Mouse (Mus musculus) liver, adult 2 months (tissue): ENCODE measurements around the gene Ero1lb. TPM values are rescaled to one million over a fixed set of nuclear protein-coding genes. Genes with fewer than 3 reads are reported as not detected.
A peak's percentile ranks its signal among the peaks of the same experiment; 100 is the strongest.
"Not testable (repeated sequence)": the region's sequence is repeated elsewhere in the genome, so short reads cannot be mapped to it uniquely, and the experiment has no call there.

Experiments
- DNase-seq: peaks from one replicate; pipeline ENCODE4 v3.0.0-alpha.2; 2011; ENCODE audit warnings: low read depth, low spot score; ENCODE audit errors: extremely low read depth
- H3K27ac ChIP-seq: fragments of 200-500 bp; replicated peaks from 2 replicates; pipeline ENCODE4 v1.5.1; 2012; ENCODE audit warnings: low read depth, mild to moderate bottlenecking, control low read depth, inconsistent platforms, low read length; ENCODE audit not compliant: insufficient read depth
- H3K27me3 ChIP-seq: fragments of 200-500 bp; 2 replicates; pipeline ENCODE4 v1.6.1; 2012; ENCODE audit warnings: mild to moderate bottlenecking, moderate library complexity, low read length, inconsistent platforms; ENCODE audit not compliant: control insufficient read depth, insufficient read depth
- H3K36me3 ChIP-seq: fragments of 200-500 bp; 2 replicates; pipeline ENCODE4 v1.6.1; 2012; ENCODE audit warnings: low read length, inconsistent platforms; ENCODE audit not compliant: control insufficient read depth, insufficient read depth
- H3K4me1 ChIP-seq: fragments of 200-500 bp; 2 replicates; pipeline ENCODE4 v1.6.1; 2011; ENCODE audit warnings: low read length; ENCODE audit not compliant: control insufficient read depth, insufficient read depth
- H3K4me3 ChIP-seq: fragments of 200-500 bp; 2 replicates; pipeline ENCODE4 v1.5.1; 2011; ENCODE audit warnings: low read depth, mild to moderate bottlenecking, control low read depth, low read length, moderate library complexity; ENCODE audit not compliant: insufficient read depth
- H3K79me2 ChIP-seq: fragments of 200-500 bp; 2 replicates; pipeline ENCODE4 v1.6.1; 2012; ENCODE audit warnings: inconsistent platforms, mild to moderate bottlenecking, low read length, moderate library complexity; ENCODE audit not compliant: control insufficient read depth, insufficient read depth
- H3K9ac ChIP-seq: fragments of 200-500 bp; 2 replicates; pipeline ENCODE4 v1.6.1; 2012; ENCODE audit warnings: low read depth, mild to moderate bottlenecking, control low read depth, inconsistent platforms, low read length
- CTCF ChIP-seq: fragments of 200-500 bp; IDR thresholded peaks from 2 replicates; pipeline ENCODE4 v1.5.1; 2011; ENCODE audit warnings: low read depth, low read length, control low read depth
- POLR2A ChIP-seq: fragments of 200-500 bp; IDR thresholded peaks from 2 replicates; pipeline ENCODE4 v1.6.1; 2011; ENCODE audit warnings: low read length, control low read depth; ENCODE audit not compliant: insufficient read depth; ENCODE audit errors: extremely low read depth
- WGBS: fragments of 180-500 bp; shearing (Covaris S2); methylation state at CpG from one replicate; pipeline ENCODE4 v1.1.7; 2018; 5-methylcytosine and 5-hydroxymethylcytosine counted together
- polyA plus RNA-seq: library from polyadenylated mRNA; depleted of rRNA; stranded (reverse); fragments of >200 nt; gene quantifications from 2 replicates; pipeline ENCODE4 v1.2.3, GENCODE M21; 2012
- total RNA-seq: library from RNA; depleted of rRNA; stranded (reverse); fragments of >200 nt; gene quantifications from 2 replicates; pipeline ENCODE4 v1.2.3, GENCODE M21; 2014

Ero1lb gene
- total and polyA plus RNA-seq, 2 experiments, result 13.2 to 36.0 TPM

GRCm38 (mm10) chr13:12567936-12568335 lies 2.3 kb downstream of the Ero1lb start:
- no peak overlapping the region for H3K4me3 ChIP-seq
- peaks cover 17% of the 10 kb centered on the region for H3K79me2 ChIP-seq
- H3K36me3 ChIP-seq, result no peaks in the 10 kb centered on the region
- TF ChIP-seq CTCF (no peak), POLR2A (no peak)
- no peak overlapping the region for H3K9ac ChIP-seq
- H3K27me3 ChIP-seq, result no peaks in the 10 kb centered on the region
- DNase-seq, result no peak
- H3K27ac ChIP-seq, result no peak overlapping the region
- 85% methylated on average over 1 of the region's 1 CpGs for WGBS
- H3K4me1 ChIP-seq, result peaks cover 18% of the 10 kb centered on the region; the same call in 1 of the 2 replicates

GRCm38 (mm10) chr13:12568597-12569469 lies 3.2 kb downstream of the Ero1lb start:
- Histone ChIP-seq H3K36me3 (no peaks in the 10 kb centered on the region), H3K27me3 (no peaks in the 10 kb centered on the region), H3K4me3 (no peak overlapping the region), H3K27ac (0 out of 2 replicates have a peak overlapping the region, but pooled peaks have one; percentile 16), H3K4me1 (peaks cover 22% of the 10 kb centered on the region), H3K9ac (no peak overlapping the region), H3K79me2 (peaks cover 17% of the 10 kb centered on the region)
- peak; percentile 42 for DNase-seq
- WGBS, result 66% methylated on average over 9 of the region's 9 CpGs
- TF ChIP-seq CTCF (no peak), POLR2A (no peak)

GRCm38 (mm10) chr13:12569741-12570140 lies 4.1 kb downstream of the Ero1lb start:
- no peaks in the 10 kb centered on the region for H3K27me3 ChIP-seq
- TF ChIP-seq CTCF (no peak), POLR2A (no peak)
- 82% methylated on average over 7 of the region's 7 CpGs for WGBS
- no peak overlapping the region for H3K4me3 ChIP-seq
- no peak for DNase-seq
- H3K9ac ChIP-seq, result no peak overlapping the region
- H3K36me3 ChIP-seq, result no peaks in the 10 kb centered on the region
- peaks cover 17% of the 10 kb centered on the region for H3K79me2 ChIP-seq
- no peak overlapping the region for H3K27ac ChIP-seq
- peaks cover 22% of the 10 kb centered on the region for H3K4me1 ChIP-seq

- peak overlapping the region; percentile 37 for H3K4me3 ChIP-seq
Measured at GRCm38 (mm10) chr13:12574979-12575536, 9.4 kb downstream of the Ero1lb start.

GRCm38 (mm10) chr13:12578145-12578544 lies 12.5 kb downstream of the Ero1lb start:
- Histone ChIP-seq H3K36me3 (peaks cover 43% of the 10 kb centered on the region), H3K4me1 (peaks cover 6% of the 10 kb centered on the region), H3K79me2 (peaks cover 5% of the 10 kb centered on the region; the same call in 1 of the 2 replicates), H3K27ac (no peak overlapping the region), H3K4me3 (no peak overlapping the region), H3K27me3 (no peaks in the 10 kb centered on the region), H3K9ac (no peak overlapping the region)
- WGBS, result 77% methylated on average over 5 of the region's 5 CpGs
- TF ChIP-seq POLR2A, result no peak
- no peak for TF ChIP-seq CTCF
- no peak for DNase-seq

More at GRCm38 (mm10) chr13:12574979-12575536, 9.4 kb downstream of the Ero1lb start:
- peak overlapping the region; percentile 3; the same call in 1 of the 2 replicates for H3K9ac ChIP-seq
- WGBS, result 37% methylated on average over 9 of the region's 9 CpGs
- peaks cover 8% of the 10 kb centered on the region; the same call in 1 of the 2 replicates for H3K79me2 ChIP-seq
- no peaks in the 10 kb centered on the region for H3K27me3 ChIP-seq
- no peak for TF ChIP-seq POLR2A
- no peak for TF ChIP-seq CTCF
- H3K36me3 ChIP-seq, result peaks cover 26% of the 10 kb centered on the region
- peak; percentile 89 for DNase-seq
- no peak overlapping the region for H3K27ac ChIP-seq
- H3K4me1 ChIP-seq, result peaks cover 8% of the 10 kb centered on the region

- no peaks in the 10 kb centered on the region for H3K4me1 ChIP-seq
- no peak overlapping the region for H3K27ac ChIP-seq
- H3K79me2 ChIP-seq, result no peaks in the 10 kb centered on the region
- H3K36me3 ChIP-seq, result peaks cover 21% of the 10 kb centered on the region; the same call in 1 of the 2 replicates
- H3K9ac ChIP-seq, result no peak overlapping the region
- WGBS, result 15% methylated on average over 3 of the region's 3 CpGs
- TF ChIP-seq POLR2A, result no peak
- peak; percentile 83 for TF ChIP-seq CTCF
- DNase-seq, result peak; percentile 39
- H3K4me3 ChIP-seq, result no peak overlapping the region
- no peaks in the 10 kb centered on the region for H3K27me3 ChIP-seq
Measured at GRCm38 (mm10) chr13:12589003-12589402, 23.3 kb downstream of the Ero1lb start.

GRCm38 (mm10) chr13:12597075-12597474 lies 31.4 kb downstream of the Ero1lb start:
- not testable (repeated sequence) for H3K36me3 ChIP-seq, H3K4me1 ChIP-seq, H3K9ac ChIP-seq, H3K27me3 ChIP-seq, H3K79me2 ChIP-seq, H3K4me3 ChIP-seq, H3K27ac ChIP-seq
- peak; percentile 55 for DNase-seq
- 61% methylated on average over 4 of the region's 4 CpGs for WGBS

GRCm38 (mm10) chr13:12610206-12610605 lies 44.5 kb downstream of the Ero1lb start:
- H3K79me2 ChIP-seq, DNase-seq, H3K4me3 ChIP-seq, H3K9ac ChIP-seq, H3K27me3 ChIP-seq, H3K27ac ChIP-seq, H3K4me1 ChIP-seq: not testable (repeated sequence)
- peaks cover 42% of the 10 kb centered on the region for H3K36me3 ChIP-seq
